ENCODE assay signal across 8 mouse cellular contexts in genomic region chr16:38306571-38307220, GRCm38 (mm10). TPM values are rescaled to one million over a fixed set of nuclear protein-coding genes. Genes with fewer than 3 reads are reported as not detected.
DNase-seq lines count a peak whose midpoint lies in the region; ATAC-seq and TF ChIP-seq lines count a peak whose summit lies in the region.

No protein-coding gene starts in this region.

- in situ Hi-C loops in ES-E14 (cut with MboI; ENCODE audit: low sequenced_read_pairs in 2 of 2, unreplicated experiment in 2 of 2), result no loop called here

- H3K27me3 ChIP-seq in intestine, postnatal 0 days (replicated peaks; ENCODE audit: control insufficient read depth, insufficient read depth, low read length), result no peaks in the 10 kb centered on the region; the same call in 1 of the 2 replicates
- H3K27me3 ChIP-seq in intestine, embryonic 15.5 days (replicated peaks), result no peaks in the 10 kb centered on the region
- no peaks in the 10 kb centered on the region for H3K27me3 ChIP-seq in embryonic facial prominence, embryonic 11.5 days (ENCODE audit: control insufficient read depth, insufficient read depth, low read length)

- no peaks in the 10 kb centered on the region for H3K9me3 ChIP-seq in intestine, postnatal 0 days (ENCODE audit: control insufficient read depth)
- H3K9me3 ChIP-seq in intestine, embryonic 15.5 days, result no peaks in the 10 kb centered on the region
- H3K9me3 ChIP-seq in ES-E14 (ENCODE audit: control insufficient read depth, insufficient read depth, low read depth, low read length), result no peaks in the 10 kb centered on the region
- H3K9me3 ChIP-seq in embryonic facial prominence, embryonic 11.5 days (replicated peaks; ENCODE audit: control insufficient read depth, low read length), result no peaks in the 10 kb centered on the region

- no peak for ATAC-seq in intestine, postnatal 0 days
- ATAC-seq in intestine, embryonic 15.5 days, result no peak
- ATAC-seq in embryonic facial prominence, embryonic 11.5 days (replicated peaks; ENCODE audit: insufficient number of reproducible peaks, low FRiP score, low TSS enrichment, low read depth), result peak; percentile 39; the same call in 1 of the 2 replicates
- ATAC-seq in frontal cortex, adult (ENCODE audit: low TSS enrichment), result no peak

- DNase-seq in ES-E14 (ENCODE audit: low read depth, low spot score), result no peak
- no peak for DNase-seq in embryonic facial prominence, embryonic 11.5 days (ENCODE audit: low spot score)
- peak; percentile 28 for DNase-seq in lung, postnatal 14 days
- no peak for DNase-seq in ovary, postnatal 36 days (ENCODE audit: low spot score)
- no peak for DNase-seq in right cerebral cortex, postnatal 14 days

- no peaks in the 10 kb centered on the region for H3K4me1 ChIP-seq in intestine, postnatal 0 days (replicated peaks; ENCODE audit: control insufficient read depth, insufficient read depth, low read length)
- 0 out of 2 replicates have a peak, but pooled peaks cover 3% of the 10 kb centered on the region for H3K4me1 ChIP-seq in intestine, embryonic 15.5 days (replicated peaks)
- H3K4me1 ChIP-seq in ES-E14 (ENCODE audit: control insufficient read depth in 2 of 2, insufficient read depth in 2 of 2, low read length in 2 of 2, poor library complexity in 1 of 2), result peaks cover 7 to 17% of the 10 kb centered on the region in 2 experiments; a peak in 2 of 4 replicates
- H3K4me1 ChIP-seq in embryonic facial prominence, embryonic 11.5 days (ENCODE audit: control insufficient read depth, insufficient read depth, low read length), result no peaks in the 10 kb centered on the region; the same call in 1 of the 2 replicates

- H3K4me2 ChIP-seq in intestine, postnatal 0 days (replicated peaks; ENCODE audit: low read depth), result peak overlapping the region; percentile 17; the same call in 1 of the 2 replicates
- H3K4me2 ChIP-seq in intestine, embryonic 15.5 days (replicated peaks), result no peak overlapping the region
- no peak overlapping the region for H3K4me2 ChIP-seq in embryonic facial prominence, embryonic 11.5 days (ENCODE audit: low read depth, low read length)

- TF ChIP-seq CTCF in intestine, postnatal 0 days (IDR thresholded peaks at IDR 0.05; ENCODE audit: low read depth), result peak; percentile 74

- no peak overlapping the region for H3K4me3 ChIP-seq in intestine, postnatal 0 days (ENCODE audit: low read depth, low read length)
- no peak overlapping the region for H3K4me3 ChIP-seq in intestine, embryonic 15.5 days (replicated peaks)
- H3K4me3 ChIP-seq in ES-E14 (ENCODE audit: insufficient read depth in 1 of 2, low read depth in 1 of 2, low read length in 2 of 2, poor library complexity in 1 of 2, severe bottlenecking in 1 of 2), result peak overlapping the region; percentile 2 to 18; a peak in 2 of 4 replicates
- H3K4me3 ChIP-seq in embryonic facial prominence, embryonic 11.5 days (ENCODE audit: low read depth, low read length), result no peak overlapping the region

- H3K27ac ChIP-seq in intestine, postnatal 0 days (ENCODE audit: low read depth, low read length), result no peak overlapping the region
- no peak overlapping the region for H3K27ac ChIP-seq in intestine, embryonic 15.5 days
- H3K27ac ChIP-seq in ES-E14 (ENCODE audit: insufficient read depth, low read depth, low read length, poor library complexity, severe bottlenecking), result no peak overlapping the region
- no peak overlapping the region for H3K27ac ChIP-seq in embryonic facial prominence, embryonic 11.5 days (replicated peaks; ENCODE audit: low read depth, low read length)

- 50% methylated on average over 18 of the region's 18 CpGs for WGBS in intestine, postnatal 0 days
- WGBS in intestine, embryonic 15.5 days, result 46% methylated on average over 18 of the region's 18 CpGs
- WGBS in embryonic facial prominence, embryonic 11.5 days, result 47% methylated on average over 18 of the region's 18 CpGs

- H3K36me3 ChIP-seq in intestine, postnatal 0 days (ENCODE audit: control insufficient read depth, insufficient read depth), result no peaks in the 10 kb centered on the region
- no peaks in the 10 kb centered on the region for H3K36me3 ChIP-seq in intestine, embryonic 15.5 days
- no peaks in the 10 kb centered on the region for H3K36me3 ChIP-seq in ES-E14 (ENCODE audit: control insufficient read depth, insufficient read depth, low read length, poor library complexity, severe bottlenecking)
- no peaks in the 10 kb centered on the region for H3K36me3 ChIP-seq in embryonic facial prominence, embryonic 11.5 days (replicated peaks; ENCODE audit: control insufficient read depth, insufficient read depth, low read depth, low read length)

- H3K9ac ChIP-seq in intestine, postnatal 0 days (ENCODE audit: low read depth, low read length), result no peak overlapping the region
- H3K9ac ChIP-seq in intestine, embryonic 15.5 days, result no peak overlapping the region
- H3K9ac ChIP-seq in ES-E14 (ENCODE audit: insufficient read depth, low read depth, low read length, poor library complexity, severe bottlenecking), result peak overlapping the region; percentile 49; the same call in 1 of the 2 replicates
- H3K9ac ChIP-seq in embryonic facial prominence, embryonic 11.5 days (replicated peaks; ENCODE audit: low read length), result no peak overlapping the region

TF ChIP-seq in ES-E14, 5 proteins besides CTCF, POLR2A, EP300 and RAD21:
- 0 out of 2 replicates have a peak, but pooled peaks have one; percentile 24 for TF ChIP-seq ZC3H11A (IDR thresholded peaks at IDR 0.05; ENCODE audit: borderline replicate concordance, low read depth, low read length)
- no peak for TF ChIP-seq ZNF384 (IDR thresholded peaks at IDR 0.05; ENCODE audit: low read depth, low read length)
- no peak for TF ChIP-seq CHD2 (IDR thresholded peaks at IDR 0.05; ENCODE audit: low read depth, low read length)
- TF ChIP-seq HCFC1 (IDR thresholded peaks at IDR 0.05; ENCODE audit: borderline replicate concordance, insufficient read depth, low read length), result 0 out of 2 replicates have a peak, but pooled peaks have one; percentile 35

RNA-seq across cellular contexts. Expression of gene Nr1i2, which starts 12.1 kb away (rescaled TPM):
- 23.1 and 26.0 TPM in 2 replicates for polyA plus RNA-seq in intestine, postnatal 0 days (2015; fragmentation: Nextera tagmentation; extraction: Ambion mirVana)
- polyA plus RNA-seq in intestine, embryonic 15.5 days (2015; fragmentation: Nextera tagmentation; extraction: Ambion mirVana), result 12.1 and 13.1 TPM in 2 replicates
- 0.16 and 0.18 TPM in 2 replicates for total RNA-seq in ES-E14 (2012; rRNA removed)
- not detected in 2 replicates for polyA plus RNA-seq in embryonic facial prominence, embryonic 11.5 days (2014; fragmentation: Nextera tagmentation; extraction: Ambion mirVana)

RNA-seq across cellular contexts. Expression of gene Maats1, which starts 35.2 kb away (rescaled TPM):
- polyA plus RNA-seq in intestine, postnatal 0 days (2015; fragmentation: Nextera tagmentation; extraction: Ambion mirVana), result 0.88 and 1.0 TPM in 2 replicates
- polyA plus RNA-seq in intestine, embryonic 15.5 days (2015; fragmentation: Nextera tagmentation; extraction: Ambion mirVana), result 0.08 and 0.18 TPM in 2 replicates
- 1.1 and 1.8 TPM in 2 replicates for total RNA-seq in ES-E14 (2012; rRNA removed)
- 0.13 and 0.14 TPM in 2 replicates for polyA plus RNA-seq in embryonic facial prominence, embryonic 11.5 days (2014; fragmentation: Nextera tagmentation; extraction: Ambion mirVana)

RNA-seq across cellular contexts. Expression of gene Cox17, which starts 40.1 kb away (rescaled TPM):
- 557 and 587 TPM in 2 replicates for polyA plus RNA-seq in intestine, postnatal 0 days (2015; fragmentation: Nextera tagmentation; extraction: Ambion mirVana)
- 233 TPM in 2 replicates for polyA plus RNA-seq in intestine, embryonic 15.5 days (2015; fragmentation: Nextera tagmentation; extraction: Ambion mirVana)
- 185 and 249 TPM in 2 replicates for total RNA-seq in ES-E14 (2012; rRNA removed)
- 107 and 108 TPM in 2 replicates for polyA plus RNA-seq in embryonic facial prominence, embryonic 11.5 days (2014; fragmentation: Nextera tagmentation; extraction: Ambion mirVana)

RNA-seq across cellular contexts. Expression of gene Gm21987, which starts 40.1 kb away (rescaled TPM):
- polyA plus RNA-seq in intestine, postnatal 0 days (2015; fragmentation: Nextera tagmentation; extraction: Ambion mirVana), result 0.38 TPM in 1 of 2 replicates, not detected in the other
- polyA plus RNA-seq in intestine, embryonic 15.5 days (2015; fragmentation: Nextera tagmentation; extraction: Ambion mirVana), result 0.53 TPM in 1 of 2 replicates, not detected in the other
- not detected in 2 replicates for total RNA-seq in ES-E14 (2012; rRNA removed)
- 0.69 TPM in 1 of 2 replicates, not detected in the other for polyA plus RNA-seq in embryonic facial prominence, embryonic 11.5 days (2014; fragmentation: Nextera tagmentation; extraction: Ambion mirVana)

RNA-seq across cellular contexts. Expression of gene Popdc2, which starts 55.3 kb away (rescaled TPM):
- polyA plus RNA-seq in intestine, postnatal 0 days (2015; fragmentation: Nextera tagmentation; extraction: Ambion mirVana), result 16.6 and 16.9 TPM in 2 replicates
- 14.8 and 15.4 TPM in 2 replicates for polyA plus RNA-seq in intestine, embryonic 15.5 days (2015; fragmentation: Nextera tagmentation; extraction: Ambion mirVana)
- 0.49 and 0.58 TPM in 2 replicates for total RNA-seq in ES-E14 (2012; rRNA removed)
- polyA plus RNA-seq in embryonic facial prominence, embryonic 11.5 days (2014; fragmentation: Nextera tagmentation; extraction: Ambion mirVana), result 1.4 and 1.5 TPM in 2 replicates

Comparison
In these comparisons a context has a peak if more than half of its experiments do, and no peak if none do; other contexts are left out.
1. H3K4me3 ChIP-seq: peak in ES-E14 (2 of 2); none in intestine, postnatal 0 days (single experiment), intestine, embryonic 15.5 days (single experiment) and embryonic facial prominence, embryonic 11.5 days (single experiment).
2. RNA of gene Nr1i2, which starts 12.1 kb away (polyA plus RNA-seq): 23.1 to 26.0 TPM in intestine, postnatal 0 days and 12.1 to 13.1 TPM in intestine, embryonic 15.5 days; not detected in embryonic facial prominence, embryonic 11.5 days; every median in the first group is over 10 times any median in the second.